Mouse (Mus musculus) heart, adult 2 months (tissue): ENCODE measurements around the gene Slx1b.

Experiments
- CTCF ChIP-seq: fragments of 200-600 bp; IDR thresholded peaks from 2 replicates; pipeline ENCODE4 v1.8.1; 2022; ENCODE audit warnings: antibody characterized with exemption, mild to moderate bottlenecking, moderate library complexity
- EP300 ChIP-seq: fragments of 200-500 bp; IDR thresholded peaks from 2 replicates; pipeline ENCODE4 v1.6.1; 2011; ENCODE audit warnings: low read depth, low read length, control low read depth; ENCODE audit not compliant: insufficient read depth
- POLR2A ChIP-seq: fragments of 200-500 bp; IDR thresholded peaks from 2 replicates; pipeline ENCODE4 v1.6.1; 2011; ENCODE audit warnings: mild to moderate bottlenecking, low read depth, low read length, control low read depth; ENCODE audit not compliant: insufficient read depth

DNA sequence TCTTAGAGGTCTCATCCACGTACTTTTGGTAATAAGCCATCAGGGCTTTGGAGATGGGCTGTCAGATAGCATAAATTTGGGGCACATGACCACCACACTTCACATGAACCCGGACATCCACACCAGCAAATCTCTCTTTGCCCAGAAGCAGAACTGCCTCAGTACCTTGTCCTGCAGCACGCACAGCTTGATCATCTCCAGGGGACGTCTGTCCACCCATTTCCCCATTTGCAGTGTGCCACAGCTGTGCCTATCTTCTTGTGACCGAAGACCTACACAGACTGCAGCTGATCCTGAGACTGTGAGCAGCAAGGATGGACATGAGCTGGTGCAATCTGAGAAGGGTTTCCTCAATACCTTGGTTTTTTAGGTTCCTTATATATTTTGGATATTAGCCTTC, 30.1 kb upstream of the Slx1b start:
- TF ChIP-seq POLR2A (no peak), CTCF (no peak), EP300 (no peak)
